Mouse (Mus musculus) forebrain, embryonic 15.5 days (tissue): ENCODE measurements at regions not wholly inside any gene's neighbourhood (a gene's known extent, or its start where the extent isn't known, plus 50 kb on each side); places are given as distances from the start of the nearest gene placed in this dataset.

Source experiments
- ATAC-seq: fragments of 200-750 bp; cut with Nextera tagmentation; replicated peaks from 2 replicates; pipeline ENCODE4 v1.8.0; 2017; ENCODE audit warnings: mild to moderate bottlenecking, moderate TSS enrichment, moderate library complexity
- H3K27ac ChIP-seq: fragments of 300-500 bp; sonication (generic); replicated peaks from 2 replicates; pipeline ENCODE4 v1.5.1; 2015; ENCODE audit warnings: mild to moderate bottlenecking, inconsistent platforms
- H3K27me3 ChIP-seq: fragments of 300-500 bp; sonication (generic); 2 replicates; pipeline ENCODE4 v1.6.1; 2015; ENCODE audit warnings: inconsistent platforms
- H3K36me3 ChIP-seq: fragments of 300-500 bp; sonication (generic); 2 replicates; pipeline ENCODE4 v1.6.1; 2015; ENCODE audit warnings: mild to moderate bottlenecking, inconsistent platforms
- H3K4me1 ChIP-seq: fragments of 300-500 bp; sonication (generic); 2 replicates; pipeline ENCODE4 v1.6.1; 2015; ENCODE audit warnings: inconsistent platforms
- H3K4me2 ChIP-seq: fragments of 300-500 bp; sonication (generic); replicated peaks from 2 replicates; pipeline ENCODE4 v1.6.1; 2015; ENCODE audit warnings: mild to moderate bottlenecking, inconsistent platforms
- H3K4me3 ChIP-seq: fragments of 300-500 bp; sonication (generic); 2 replicates; pipeline ENCODE4 v1.5.1; 2015; ENCODE audit warnings: mild to moderate bottlenecking, inconsistent platforms
- H3K9ac ChIP-seq: fragments of 300-500 bp; sonication (generic); replicated peaks from 2 replicates; pipeline ENCODE4 v1.6.1; 2015; ENCODE audit warnings: mild to moderate bottlenecking, inconsistent platforms
- H3K9me3 ChIP-seq: fragments of 300-500 bp; sonication (generic); 2 replicates; pipeline ENCODE4 v1.6.1; 2016; ENCODE audit warnings: inconsistent platforms
- WGBS: fragments of 180-500 bp; shearing (Covaris S2); methylation state at CpG from one replicate; pipeline ENCODE4 v1.1.7; 2015; ENCODE audit warnings: mixed read lengths; 5-methylcytosine and 5-hydroxymethylcytosine counted together

DNA sequence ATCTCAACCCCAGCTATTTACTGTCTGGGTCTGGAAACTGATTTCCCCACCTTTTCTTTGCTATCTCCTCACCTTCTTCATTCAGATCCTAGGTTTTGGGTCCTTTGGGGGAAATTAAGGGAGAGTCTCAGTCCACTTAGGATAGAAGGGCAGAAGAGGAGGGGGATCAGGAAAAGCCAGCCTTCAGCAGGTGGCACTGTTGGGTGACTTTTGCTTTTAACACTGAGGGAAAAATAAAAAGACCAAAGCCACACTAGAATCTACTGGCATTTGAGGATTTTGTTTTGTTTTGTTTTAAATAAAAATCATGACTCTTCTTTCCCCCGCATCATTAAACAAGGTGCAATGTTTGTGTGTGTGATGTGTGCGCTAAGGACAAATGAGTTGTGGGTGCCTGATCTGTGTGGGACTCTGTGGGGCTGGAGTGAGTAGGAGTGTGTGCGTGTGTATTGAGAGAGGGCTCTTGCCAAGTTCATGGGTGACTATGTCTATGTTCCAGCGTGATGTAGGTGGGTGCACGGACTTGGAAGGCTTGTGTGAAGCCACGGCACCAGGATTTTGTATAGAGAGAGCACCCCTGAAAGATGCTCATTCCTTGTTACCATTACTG lies 159.4 kb downstream of the Rps24 start:
- Histone ChIP-seq H3K4me3 (no peak overlapping the region), H3K4me2 (no peak overlapping the region), H3K27ac (peak overlapping the region; percentile 53), H3K36me3 (no peaks in the 10 kb centered on the region), H3K4me1 (peaks cover 65% of the 10 kb centered on the region), H3K9ac (no peak overlapping the region), H3K27me3 (no peaks in the 10 kb centered on the region), H3K9me3 (no peaks in the 10 kb centered on the region)
- WGBS = 78% methylated on average over 6 of the region's 6 CpGs
- ATAC-seq = no peak

DNA sequence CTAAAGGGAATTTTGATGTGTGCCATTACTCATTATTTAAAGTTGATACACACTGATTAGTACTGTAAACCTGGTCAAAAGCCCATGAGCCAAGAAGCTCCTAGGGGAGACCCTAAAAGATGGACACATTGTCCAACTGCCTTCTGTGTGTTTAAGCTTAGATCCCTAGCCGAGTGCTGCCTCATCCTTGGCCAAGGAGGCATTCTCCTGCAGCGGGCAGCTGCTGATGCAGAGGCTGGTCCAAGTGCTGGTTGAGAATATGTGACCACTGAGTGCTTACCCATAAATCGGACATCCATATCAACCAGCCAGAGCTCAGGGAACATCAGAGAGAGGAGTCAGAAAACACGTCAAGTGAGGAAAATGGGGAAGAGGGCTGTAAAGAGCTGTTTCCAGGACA lies 160.8 kb downstream of the Rps24 start:
- 89% methylated on average over 4 of the region's 4 CpGs for WGBS
- H3K4me3 ChIP-seq = no peak overlapping the region
- H3K4me1 ChIP-seq = peaks cover 64% of the 10 kb centered on the region
- no peaks in the 10 kb centered on the region for H3K9me3 ChIP-seq
- H3K36me3 ChIP-seq = no peaks in the 10 kb centered on the region
- no peak overlapping the region; the same call in 1 of the 2 replicates for H3K27ac ChIP-seq
- ATAC-seq = no peak
- no peak overlapping the region for H3K9ac ChIP-seq
- no peak overlapping the region for H3K4me2 ChIP-seq
- H3K27me3 ChIP-seq = no peaks in the 10 kb centered on the region

DNA sequence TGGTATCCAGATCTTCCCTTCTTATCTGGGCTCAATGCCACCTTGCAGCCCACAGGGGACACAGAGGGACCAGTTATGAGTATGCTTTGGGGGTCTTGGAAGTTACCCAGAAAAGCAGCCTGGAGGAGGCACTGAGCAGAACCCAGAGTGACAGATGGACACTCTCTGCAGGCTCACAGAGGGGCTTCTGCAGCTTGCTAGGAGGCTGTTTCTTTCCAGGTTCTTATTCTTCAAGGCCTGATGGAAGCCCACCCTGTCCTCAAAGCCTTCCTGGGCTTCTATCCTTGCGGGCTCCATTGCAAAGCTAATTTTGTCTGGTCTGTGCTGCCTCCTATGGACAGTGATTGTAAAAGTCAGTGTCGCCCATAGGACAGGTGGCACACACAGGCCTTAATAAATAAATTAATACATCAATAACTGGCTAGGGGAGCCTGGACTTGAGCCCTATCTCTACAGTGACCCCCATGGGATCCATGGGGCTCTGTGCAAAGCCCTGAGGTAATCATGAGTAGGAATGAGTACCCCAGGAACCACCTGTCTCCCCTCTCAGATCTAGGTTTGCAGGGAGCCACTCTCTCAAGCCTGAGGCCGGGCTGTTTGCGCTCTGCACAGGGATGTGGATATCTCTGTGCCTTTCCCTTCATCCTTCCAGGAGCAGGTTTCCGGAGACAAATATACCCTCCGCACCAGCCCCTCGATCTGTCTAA lies 163.4 kb downstream of the Rps24 start:
- no peaks in the 10 kb centered on the region for H3K36me3 ChIP-seq
- H3K4me1 ChIP-seq = peaks cover 40% of the 10 kb centered on the region
- no peak overlapping the region for H3K4me2 ChIP-seq
- 21% methylated on average over 7 of the region's 7 CpGs for WGBS
- ATAC-seq = peak; percentile 34
- peak overlapping the region; percentile 81 for H3K27ac ChIP-seq
- H3K4me3 ChIP-seq = no peak overlapping the region
- H3K9me3 ChIP-seq = no peaks in the 10 kb centered on the region
- no peak overlapping the region; the same call in 1 of the 2 replicates for H3K9ac ChIP-seq
- no peaks in the 10 kb centered on the region for H3K27me3 ChIP-seq

DNA sequence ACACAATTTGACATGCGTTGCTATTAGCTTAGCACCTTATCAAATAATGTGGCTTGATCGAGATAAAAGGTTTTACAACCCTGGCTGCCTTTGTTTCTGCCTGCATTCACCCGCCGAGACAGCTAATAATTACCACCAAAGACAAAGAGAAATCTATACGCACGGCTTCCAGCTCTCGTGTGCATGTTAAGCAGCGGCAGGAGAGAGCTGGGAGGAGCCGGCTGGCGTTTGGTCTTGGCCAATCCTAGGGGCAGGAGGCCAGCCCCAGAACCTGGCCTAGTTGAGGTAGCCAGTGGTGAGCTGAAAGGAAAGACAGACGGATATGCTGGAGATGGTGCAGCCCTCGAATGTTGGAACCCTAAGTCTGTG lies 164.0 kb downstream of the Rps24 start:
- Histone ChIP-seq H3K27ac (peak overlapping the region; percentile 81), H3K4me1 (peaks cover 38% of the 10 kb centered on the region), H3K27me3 (no peaks in the 10 kb centered on the region), H3K9me3 (no peaks in the 10 kb centered on the region), H3K36me3 (no peaks in the 10 kb centered on the region), H3K9ac (peak overlapping the region; percentile 15; the same call in 1 of the 2 replicates), H3K4me3 (no peak overlapping the region), H3K4me2 (no peak overlapping the region)
- 18% methylated on average over 12 of the region's 12 CpGs for WGBS
- ATAC-seq = peak; percentile 47

DNA sequence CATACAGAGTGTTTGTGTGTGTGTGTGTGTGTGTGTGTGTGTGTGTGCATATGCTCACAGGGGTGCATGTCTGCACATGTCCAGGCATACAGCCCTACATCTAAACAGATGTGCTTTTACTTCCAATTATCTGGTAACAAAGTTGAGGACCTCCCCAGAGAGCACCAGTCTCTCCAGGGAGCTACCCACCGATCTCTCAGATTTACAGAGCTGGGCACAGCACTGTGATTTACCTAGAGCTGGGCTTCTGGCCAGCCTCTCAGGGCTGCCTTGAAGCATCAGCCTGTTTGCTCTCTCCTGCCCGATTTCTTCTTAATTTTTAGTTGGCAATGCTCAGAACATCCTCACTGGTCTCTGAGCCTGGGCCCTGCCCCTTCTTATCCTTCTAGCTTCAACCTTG lies 165.7 kb downstream of the Rps24 start:
- 40% methylated on average over 2 of the region's 2 CpGs for WGBS
- H3K36me3 ChIP-seq = no peaks in the 10 kb centered on the region
- H3K27ac ChIP-seq = 0 out of 2 replicates have a peak overlapping the region, but pooled peaks have one; percentile 36

DNA sequence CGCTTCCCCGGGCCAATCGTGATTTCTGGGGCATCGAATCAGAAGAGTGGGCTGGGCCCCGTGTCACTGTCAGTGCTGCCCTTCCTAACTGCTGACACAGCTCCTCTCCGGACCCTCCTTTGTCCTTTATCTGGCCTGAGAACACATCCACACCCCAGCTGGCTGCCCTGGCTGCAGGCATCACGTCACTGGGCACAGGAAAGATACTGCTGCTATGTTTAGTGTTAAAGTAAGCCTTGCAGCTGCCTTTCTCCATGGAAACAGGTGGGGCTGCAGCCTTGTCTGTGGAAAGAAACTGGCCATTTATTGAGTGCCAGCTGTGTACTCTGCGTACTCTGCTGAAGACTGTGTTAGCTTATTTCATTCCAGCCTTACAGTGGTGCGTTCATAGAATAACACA lies 168.7 kb downstream of the Rps24 start:
- 71% methylated on average over 9 of the region's 9 CpGs for WGBS
- Histone ChIP-seq H3K9ac (no peak overlapping the region), H3K27ac (no peak overlapping the region), H3K4me3 (no peak overlapping the region), H3K4me2 (no peak overlapping the region), H3K9me3 (no peaks in the 10 kb centered on the region), H3K4me1 (peaks cover 12% of the 10 kb centered on the region), H3K27me3 (no peaks in the 10 kb centered on the region), H3K36me3 (no peaks in the 10 kb centered on the region)
- no peak for ATAC-seq

More for the DNA sequence above, 165.7 kb downstream of the Rps24 start:
- no peak for ATAC-seq
- Histone ChIP-seq H3K9me3 (no peaks in the 10 kb centered on the region), H3K4me3 (no peak overlapping the region), H3K4me2 (no peak overlapping the region), H3K9ac (no peak overlapping the region), H3K27me3 (no peaks in the 10 kb centered on the region), H3K4me1 (peaks cover 26% of the 10 kb centered on the region)

DNA sequence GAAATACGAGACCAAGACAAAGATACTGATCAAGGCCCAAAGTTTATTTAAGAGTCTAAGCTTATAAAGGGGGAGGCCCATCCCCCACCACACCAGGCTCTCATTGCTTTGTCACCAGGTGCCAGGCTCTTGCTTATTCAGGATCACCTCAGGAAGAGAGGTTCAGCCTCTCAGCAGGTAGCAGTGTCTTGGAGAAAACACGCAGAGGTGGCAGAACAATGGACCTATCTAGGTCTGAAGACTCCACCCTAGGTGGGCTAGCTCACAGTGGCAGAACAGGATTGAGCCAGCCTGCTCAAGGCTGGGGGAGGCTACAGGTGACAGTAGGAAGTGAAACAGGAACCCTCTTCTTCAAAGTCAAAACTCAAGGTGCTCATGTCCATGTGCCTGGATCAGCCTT lies 174.9 kb downstream of the Rps24 start:
- Histone ChIP-seq H3K27ac (no peak overlapping the region), H3K9me3 (no peaks in the 10 kb centered on the region), H3K9ac (no peak overlapping the region), H3K36me3 (no peaks in the 10 kb centered on the region), H3K4me1 (no peaks in the 10 kb centered on the region; the same call in 1 of the 2 replicates), H3K4me3 (no peak overlapping the region), H3K27me3 (no peaks in the 10 kb centered on the region), H3K4me2 (no peak overlapping the region)
- 66% methylated on average over 2 of the region's 2 CpGs for WGBS
- ATAC-seq = no peak

DNA sequence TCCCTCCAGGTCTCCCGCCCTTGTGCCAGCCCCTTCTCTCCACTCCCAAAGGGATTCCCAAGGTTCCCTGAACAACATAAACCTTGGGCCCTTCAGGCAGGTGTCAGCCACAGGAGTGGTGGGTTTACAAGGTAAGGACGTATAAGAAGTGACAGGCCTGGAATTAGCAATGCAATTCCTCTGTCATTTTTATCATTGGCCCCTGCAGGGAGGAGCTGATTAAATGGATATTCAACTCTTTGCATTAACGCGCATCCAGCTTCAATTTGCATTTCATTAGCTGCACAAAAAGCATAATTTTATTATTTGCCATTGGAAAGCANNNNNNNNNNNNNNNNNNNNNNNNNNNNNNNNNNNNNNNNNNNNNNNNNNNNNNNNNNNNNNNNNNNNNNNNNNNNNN lies 178.3 kb downstream of the Rps24 start:
- no peaks in the 10 kb centered on the region for H3K27me3 ChIP-seq
- H3K4me2 ChIP-seq = no peak overlapping the region
- no peak for ATAC-seq
- peak overlapping the region; percentile 65 for H3K27ac ChIP-seq
- 60% methylated on average over 4 of the region's 4 CpGs for WGBS
- H3K4me1 ChIP-seq = no peaks in the 10 kb centered on the region; the same call in 1 of the 2 replicates
- H3K4me3 ChIP-seq = no peak overlapping the region
- H3K9me3 ChIP-seq = no peaks in the 10 kb centered on the region
- no peak overlapping the region for H3K9ac ChIP-seq
- no peaks in the 10 kb centered on the region for H3K36me3 ChIP-seq
